Mouse (Mus musculus) cerebellum, adult 2 months (tissue): ENCODE measurements around the gene Psmb9.

Experiments
- CTCF ChIP-seq: fragments of 200-500 bp; IDR thresholded peaks from 2 replicates; pipeline ENCODE4 v1.5.1; 2011; ENCODE audit warnings: low read depth, mild to moderate bottlenecking, control low read depth, low read length, moderate library complexity, borderline replicate concordance; ENCODE audit not compliant: insufficient read depth
- POLR2A ChIP-seq: fragments of 200-500 bp; IDR thresholded peaks from 2 replicates; pipeline ENCODE4 v1.6.1; 2011; ENCODE audit warnings: low read length, control low read depth, borderline replicate concordance; ENCODE audit not compliant: insufficient read depth

DNA sequence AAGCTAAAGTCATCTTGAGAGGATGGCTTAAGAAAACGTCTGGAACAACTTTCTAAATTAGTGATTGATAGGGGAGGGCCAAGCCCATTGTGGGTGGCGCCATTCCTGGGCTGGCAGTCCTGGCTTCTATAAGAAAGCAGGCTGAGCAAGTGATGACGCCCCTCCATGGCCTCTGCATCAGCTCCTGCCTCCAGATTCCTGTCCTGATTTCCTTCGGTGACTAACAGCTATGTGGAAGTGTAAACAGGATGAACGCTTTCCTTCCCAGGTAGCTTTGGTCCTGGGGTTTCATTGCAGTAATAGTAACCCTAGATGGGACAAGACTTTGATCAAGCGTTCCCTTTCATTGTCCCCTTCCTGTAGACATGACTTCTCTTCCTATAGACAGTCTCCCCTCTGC lies 8.5 kb downstream of the Psmb9 start:
- TF ChIP-seq POLR2A (no peak), CTCF (no peak)
